Mouse (Mus musculus) midbrain, embryonic 12.5 days (tissue): ENCODE measurements around the gene Acvr1b. TPM values are rescaled to one million over a fixed set of nuclear protein-coding genes. Genes with fewer than 3 reads are reported as not detected.

Experiments used
- ATAC-seq: fragments of 200-750 bp; cut with Nextera tagmentation; 2 replicates; pipeline ENCODE4 v1.8.0; 2017; ENCODE audit warnings: low read depth, moderate TSS enrichment, moderate library complexity; ENCODE audit not compliant: low FRiP score
- H3K27ac ChIP-seq: fragments of 300-500 bp; sonication (generic); replicated peaks from 2 replicates; pipeline ENCODE4 v1.5.1; 2016; ENCODE audit warnings: mild to moderate bottlenecking
- H3K27me3 ChIP-seq: fragments of 300-500 bp; sonication (generic); 2 replicates; pipeline ENCODE4 v1.6.1; 2016; ENCODE audit warnings: mild to moderate bottlenecking
- H3K36me3 ChIP-seq: fragments of 300-500 bp; sonication (generic); 2 replicates; pipeline ENCODE4 v1.6.1; 2016
- H3K4me1 ChIP-seq: fragments of 300-500 bp; sonication (generic); 2 replicates; pipeline ENCODE4 v1.6.1; 2016
- H3K4me2 ChIP-seq: fragments of 300-500 bp; sonication (generic); replicated peaks from 2 replicates; pipeline ENCODE4 v1.6.1; 2016; ENCODE audit warnings: mild to moderate bottlenecking, moderate library complexity
- H3K4me3 ChIP-seq: fragments of 300-500 bp; sonication (generic); 2 replicates; pipeline ENCODE4 v1.5.1; 2016; ENCODE audit warnings: mild to moderate bottlenecking
- H3K9ac ChIP-seq: fragments of 300-500 bp; sonication (generic); replicated peaks from 2 replicates; pipeline ENCODE4 v1.6.1; 2016; ENCODE audit warnings: mild to moderate bottlenecking, moderate library complexity
- H3K9me3 ChIP-seq: fragments of 300-500 bp; sonication (generic); 2 replicates; pipeline ENCODE4 v1.6.1; 2016; ENCODE audit warnings: mild to moderate bottlenecking
- WGBS: fragments of 180-500 bp; shearing (Covaris S2); methylation state at CpG from one replicate; pipeline ENCODE4 v1.1.7; 2016; 5-methylcytosine and 5-hydroxymethylcytosine counted together
- polyA plus RNA-seq: library from polyadenylated mRNA; unstranded; fragments of >200 nt; fragmentation: Nextera tagmentation; extraction: Ambion mirVana; gene quantifications from 2 replicates; pipeline ENCODE4 v1.2.1, GENCODE M21; 2016

Acvr1b gene
- polyA plus RNA-seq, 1 experiment from 2014 or later: 14.8 TPM

DNA sequence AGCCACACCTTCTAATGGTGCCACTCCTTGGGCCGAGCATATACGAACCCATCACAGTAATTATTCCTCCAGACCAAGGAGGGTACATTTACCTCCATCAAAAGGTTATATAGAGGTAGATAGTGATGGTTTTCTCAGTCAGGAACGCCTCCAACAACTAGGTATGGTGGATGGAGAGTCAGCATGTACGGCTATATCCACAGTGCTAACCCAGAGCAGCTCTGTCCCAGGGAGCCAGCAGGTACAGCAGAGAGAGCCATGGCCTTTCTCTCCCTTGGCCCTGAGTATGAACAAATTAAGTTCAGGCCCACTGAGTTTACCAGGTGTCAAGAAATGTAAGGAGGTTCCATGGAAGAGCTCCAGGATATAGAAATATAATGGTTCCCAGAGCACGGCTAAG, 78.1 kb downstream of the Acvr1b start:
- H3K9ac ChIP-seq: no peak overlapping the region

GRCm38 (mm10) chr15:101252614-101253013, 78.7 kb downstream of the Acvr1b start:
- Histone ChIP-seq H3K9me3 (no peaks in the 10 kb centered on the region), H3K9ac (no peak overlapping the region), H3K36me3 (no peaks in the 10 kb centered on the region), H3K4me2 (no peak overlapping the region), H3K4me1 (peaks cover 12% of the 10 kb centered on the region), H3K27me3 (peaks cover 29% of the 10 kb centered on the region), H3K4me3 (no peak overlapping the region), H3K27ac (no peak overlapping the region)
- WGBS: 91% methylated on average over 6 of the region's 6 CpGs
- ATAC-seq: no peak

More for the DNA sequence above, 78.1 kb downstream of the Acvr1b start:
- Histone ChIP-seq H3K4me1 (peaks cover 14% of the 10 kb centered on the region), H3K9me3 (no peaks in the 10 kb centered on the region), H3K27me3 (peaks cover 33% of the 10 kb centered on the region), H3K36me3 (no peaks in the 10 kb centered on the region), H3K4me3 (no peak overlapping the region), H3K27ac (no peak overlapping the region), H3K4me2 (no peak overlapping the region)
- ATAC-seq: no peak
- 90% methylated on average over 5 of the region's 5 CpGs for WGBS

DNA sequence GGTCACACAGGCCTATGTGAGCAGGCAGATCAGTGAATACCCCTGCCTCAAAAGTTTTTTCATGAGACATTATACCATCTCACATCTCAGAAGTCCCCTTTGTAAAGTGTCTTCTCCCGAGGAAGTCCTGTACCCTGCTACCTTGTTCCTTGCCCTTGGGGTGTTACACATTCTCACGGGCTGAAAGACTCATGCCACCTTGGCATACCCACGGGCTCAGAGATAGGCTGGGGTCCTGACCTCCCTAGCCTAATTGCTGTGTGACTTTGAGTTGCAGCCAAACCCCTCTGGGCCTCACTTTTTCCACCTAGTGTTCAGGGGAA, 79.7 kb downstream of the Acvr1b start:
- Histone ChIP-seq H3K4me1 (peaks cover 12% of the 10 kb centered on the region), H3K27ac (no peak overlapping the region), H3K4me2 (peak overlapping the region; percentile 96), H3K9ac (peak overlapping the region; percentile 72), H3K9me3 (no peaks in the 10 kb centered on the region), H3K36me3 (no peaks in the 10 kb centered on the region), H3K27me3 (peaks cover 25% of the 10 kb centered on the region), H3K4me3 (peak overlapping the region; percentile 69)
- no peak for ATAC-seq
- WGBS: 37% methylated on average over 3 of the region's 3 CpGs

DNA sequence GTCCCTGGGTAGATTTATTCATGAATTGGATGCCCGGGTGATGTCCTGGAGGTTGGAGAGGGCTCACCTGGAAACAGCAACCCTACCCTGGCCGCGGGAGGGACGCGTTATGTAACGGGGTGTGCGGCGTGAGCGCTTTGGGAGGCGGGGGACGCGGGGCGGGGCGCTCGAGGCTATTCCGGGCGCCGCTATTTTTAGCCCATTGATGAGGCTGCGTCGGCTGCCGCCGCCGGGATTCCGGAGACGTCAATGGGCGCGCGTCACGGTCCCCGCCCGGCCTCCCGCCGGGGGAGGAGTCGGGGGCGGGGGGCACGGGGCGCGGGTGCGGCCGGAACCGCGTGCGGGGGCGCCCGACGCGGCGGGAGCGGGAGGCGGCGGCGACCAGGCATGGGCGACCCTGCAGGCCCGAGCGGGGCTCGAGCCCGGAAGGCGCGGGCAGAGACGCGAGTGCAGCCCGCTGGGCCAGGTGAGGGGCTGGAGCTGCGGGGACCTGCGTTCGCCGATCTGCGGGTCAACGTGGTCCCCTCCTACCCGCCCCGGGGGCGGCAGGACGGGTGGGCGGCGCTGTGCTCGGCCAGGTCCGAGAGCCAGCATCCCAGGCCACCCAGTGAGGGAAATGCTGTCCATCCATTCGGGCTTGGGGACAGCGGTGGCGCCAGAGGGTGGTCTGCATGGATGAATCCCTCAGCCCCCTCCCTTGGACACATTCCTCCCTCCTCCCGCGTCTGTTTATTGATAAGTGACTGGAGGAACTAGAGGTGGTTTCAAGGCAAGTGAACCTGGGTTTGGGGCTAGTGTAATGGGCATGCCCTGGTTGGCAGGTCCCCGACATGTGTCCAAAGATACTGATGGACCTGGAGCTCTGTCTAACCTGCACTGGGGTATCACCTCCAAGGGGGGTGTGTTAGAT, 80.3 kb downstream of the Acvr1b start, which contains the start of gene Nr4a1:
Nr4a1 (plus strand) TSS at position 384 of the 910 bp plus-strand sequence.
- Histone ChIP-seq H3K9ac (peak within 1 kb of the TSS; percentile 72), H3K4me3 (peak within 1 kb of the TSS; percentile 69), H3K4me1 (peaks cover 12% of the 10 kb centered on the region), H3K9me3 (no peaks in the 10 kb centered on the region), H3K27me3 (peaks cover 25% of the 10 kb centered on the region), H3K4me2 (peak within 1 kb of the TSS; percentile 96), H3K27ac (peak within 1 kb of the TSS; percentile 54), H3K36me3 (no peaks in the 10 kb centered on the region)
- ATAC-seq: peak; percentile 77
- 1% methylated on average over 46 of the region's 82 CpGs for WGBS

DNA sequence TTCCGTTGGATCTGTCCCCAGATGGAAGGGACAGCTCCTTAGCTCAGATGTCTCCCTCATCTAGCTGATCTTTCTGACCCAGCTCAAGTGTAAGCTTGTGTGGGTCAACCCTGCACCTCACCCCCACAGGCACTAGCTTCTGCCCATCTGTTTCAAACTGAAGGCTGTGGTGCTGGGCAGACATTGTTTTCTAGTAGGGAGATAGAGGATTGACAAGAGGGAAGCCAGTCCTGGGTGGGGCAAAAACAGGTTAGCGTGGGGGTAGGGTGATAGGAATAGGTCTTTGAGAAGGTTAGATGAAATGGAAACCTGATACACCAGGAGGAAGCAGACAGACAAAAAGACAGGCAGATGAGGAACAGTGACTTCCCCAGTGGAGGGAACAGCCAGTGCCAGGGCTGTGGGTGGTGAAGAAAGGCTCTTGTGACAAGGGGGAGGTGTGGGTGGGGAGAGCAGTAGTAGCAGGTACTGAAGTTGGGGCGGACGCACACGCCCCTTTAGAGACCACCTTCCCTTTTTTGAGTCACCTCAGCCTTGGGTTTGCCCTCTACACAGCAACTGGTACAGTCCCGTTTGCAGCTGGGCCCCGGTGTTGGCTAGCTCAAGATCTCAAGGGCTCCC, 82.1 kb downstream of the Acvr1b start:
- H3K4me1 ChIP-seq: peaks cover 12% of the 10 kb centered on the region
- no peak overlapping the region for H3K9ac ChIP-seq
- H3K36me3 ChIP-seq: no peaks in the 10 kb centered on the region
- H3K4me3 ChIP-seq: no peak overlapping the region
- H3K27ac ChIP-seq: no peak overlapping the region
- peaks cover 25% of the 10 kb centered on the region for H3K27me3 ChIP-seq
- no peaks in the 10 kb centered on the region for H3K9me3 ChIP-seq
- H3K4me2 ChIP-seq: no peak overlapping the region
- 93% methylated on average over 7 of the region's 7 CpGs for WGBS
- no peak for ATAC-seq

DNA sequence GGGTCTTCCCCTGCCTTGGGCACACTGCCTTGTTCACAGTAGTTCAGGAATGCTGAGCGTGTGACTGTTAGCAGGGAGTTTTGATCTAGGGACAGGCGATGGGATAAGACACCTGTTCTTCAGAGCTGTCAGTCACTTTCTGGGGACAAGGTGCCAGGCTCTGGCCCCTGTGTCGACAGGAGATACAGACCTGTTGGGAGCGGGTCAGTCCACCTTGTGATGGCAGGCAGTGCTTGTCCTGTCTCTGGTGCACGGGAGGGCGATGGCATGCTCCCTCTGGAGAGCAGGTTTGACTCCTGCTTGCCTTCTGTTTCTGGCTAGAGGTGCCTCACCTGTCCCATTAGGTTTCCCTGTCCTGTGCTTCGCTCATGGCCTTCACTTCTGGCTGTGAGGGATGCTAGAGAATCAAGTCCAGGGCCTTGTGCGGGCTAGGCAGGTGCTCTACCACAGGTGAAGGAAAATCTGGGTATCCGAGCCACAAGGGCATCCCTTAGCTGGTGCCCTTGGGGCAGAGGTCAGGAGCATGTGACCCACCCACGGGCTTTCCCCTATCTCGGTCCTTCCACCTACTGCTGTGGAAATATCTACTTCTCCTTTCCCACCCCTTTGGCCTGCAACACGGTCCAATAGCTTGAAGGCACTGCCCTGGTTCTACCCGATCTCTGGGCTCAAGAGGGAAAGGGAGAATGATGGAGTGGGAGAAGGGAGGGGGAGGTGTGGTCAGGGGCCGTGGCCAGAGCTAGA, 82.8 kb downstream of the Acvr1b start:
- peaks cover 25% of the 10 kb centered on the region for H3K27me3 ChIP-seq
- WGBS: 83% methylated on average over 14 of the region's 14 CpGs
- H3K4me1 ChIP-seq: peaks cover 12% of the 10 kb centered on the region
- no peak for ATAC-seq
- H3K36me3 ChIP-seq: no peaks in the 10 kb centered on the region
- no peak overlapping the region for H3K27ac ChIP-seq
- no peak overlapping the region for H3K4me3 ChIP-seq
- H3K4me2 ChIP-seq: no peak overlapping the region
- H3K9ac ChIP-seq: no peak overlapping the region
- H3K9me3 ChIP-seq: no peaks in the 10 kb centered on the region

DNA sequence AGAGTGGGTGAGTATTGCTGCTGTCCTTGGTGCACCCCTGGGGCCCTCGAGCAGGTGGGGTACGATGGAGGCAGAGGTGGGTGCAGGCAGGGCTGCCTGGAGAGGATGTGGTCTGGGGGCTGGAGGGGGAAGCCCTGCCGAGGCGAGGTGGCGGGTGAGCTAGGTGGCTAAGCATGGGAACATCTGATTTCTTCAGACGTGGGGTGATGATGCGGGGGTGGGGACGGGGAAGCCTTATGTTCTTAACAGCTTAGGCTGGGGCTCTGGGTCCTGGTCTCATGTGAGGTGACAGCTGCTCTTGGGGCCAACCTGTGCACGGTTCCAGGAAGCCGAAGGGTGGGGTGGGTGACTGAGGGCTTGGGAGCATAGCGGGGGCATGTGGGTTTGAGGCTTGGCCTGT, 84.6 kb downstream of the Acvr1b start:
- Histone ChIP-seq H3K4me3 (no peak overlapping the region), H3K9me3 (no peaks in the 10 kb centered on the region), H3K9ac (no peak overlapping the region), H3K27me3 (peaks cover 9% of the 10 kb centered on the region), H3K4me2 (no peak overlapping the region), H3K27ac (no peak overlapping the region), H3K36me3 (no peaks in the 10 kb centered on the region), H3K4me1 (peaks cover 12% of the 10 kb centered on the region)
- WGBS: 89% methylated on average over 11 of the region's 11 CpGs
- no peak for ATAC-seq

DNA sequence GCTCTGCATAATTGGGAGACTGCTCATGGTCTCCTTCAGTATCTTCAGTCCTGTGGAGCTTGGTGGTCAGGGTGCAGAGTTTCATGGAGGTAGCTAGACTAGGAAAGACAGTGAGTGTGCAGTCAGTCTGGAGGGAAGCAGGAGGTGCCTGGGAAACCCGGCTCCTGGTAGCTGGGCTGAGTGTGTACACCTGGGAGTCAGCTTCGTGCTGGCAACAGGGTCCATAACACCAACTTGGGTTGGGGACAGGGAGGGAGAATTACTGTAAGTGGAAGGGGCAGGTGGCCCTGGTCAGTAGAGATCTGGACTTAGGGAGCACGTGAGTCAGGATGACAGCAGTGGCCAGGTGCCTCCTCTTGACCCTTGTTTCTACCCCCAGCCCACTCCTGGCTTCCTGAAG, 86.1 kb downstream of the Acvr1b start:
- 84% methylated on average over 3 of the region's 3 CpGs for WGBS
- peaks cover under 1% of the 10 kb centered on the region; the same call in 1 of the 2 replicates for H3K4me1 ChIP-seq

GRCm38 (mm10) chr15:101260387-101260786, 86.5 kb downstream of the Acvr1b start:
- no peak overlapping the region for H3K9ac ChIP-seq
- no peak overlapping the region for H3K27ac ChIP-seq
- H3K27me3 ChIP-seq: peaks cover 9% of the 10 kb centered on the region
- WGBS: 64% methylated on average over 10 of the region's 10 CpGs
- no peaks in the 10 kb centered on the region for H3K36me3 ChIP-seq
- no peaks in the 10 kb centered on the region for H3K9me3 ChIP-seq
- H3K4me3 ChIP-seq: no peak overlapping the region
- H3K4me2 ChIP-seq: no peak overlapping the region
- H3K4me1 ChIP-seq: no peaks in the 10 kb centered on the region
- ATAC-seq: no peak

More for the DNA sequence above, 86.1 kb downstream of the Acvr1b start:
- H3K36me3 ChIP-seq: no peaks in the 10 kb centered on the region
- H3K27me3 ChIP-seq: peaks cover 5% of the 10 kb centered on the region
- H3K4me2 ChIP-seq: no peak overlapping the region
- ATAC-seq: no peak
- no peaks in the 10 kb centered on the region for H3K9me3 ChIP-seq
- no peak overlapping the region for H3K4me3 ChIP-seq
- H3K27ac ChIP-seq: no peak overlapping the region
- no peak overlapping the region for H3K9ac ChIP-seq

- ATAC-seq: no peak
- Histone ChIP-seq H3K4me1 (peaks cover 3% of the 10 kb centered on the region), H3K4me2 (no peak overlapping the region), H3K27me3 (peaks cover 16% of the 10 kb centered on the region), H3K9ac (no peak overlapping the region), H3K4me3 (no peak overlapping the region), H3K9me3 (no peaks in the 10 kb centered on the region), H3K27ac (no peak overlapping the region), H3K36me3 (no peaks in the 10 kb centered on the region)
- WGBS: 71% methylated on average over 13 of the region's 13 CpGs
Measured at GRCm38 (mm10) chr15:101260874-101261622, 87.2 kb downstream of the Acvr1b start.

DNA sequence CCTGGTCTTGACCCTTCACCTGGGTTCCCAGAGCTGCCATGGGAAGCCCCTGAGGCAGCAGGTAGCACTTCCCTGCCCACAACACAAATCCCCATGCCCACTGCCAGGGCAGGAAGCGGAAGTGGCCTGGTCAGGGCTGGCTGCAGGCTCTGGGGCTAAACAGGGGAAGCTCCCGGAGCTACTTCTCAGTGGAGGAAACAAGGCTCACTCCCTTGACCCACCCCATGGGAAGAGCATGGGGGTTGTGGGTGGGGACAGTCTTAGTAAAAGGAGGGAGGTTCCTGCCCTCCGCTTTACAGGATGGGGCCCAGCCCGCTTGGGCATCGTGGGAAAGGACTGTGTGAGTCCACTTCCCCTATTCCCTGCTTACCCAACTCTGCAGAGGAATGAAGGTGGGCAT, 88.6 kb downstream of the Acvr1b start:
- Histone ChIP-seq H3K4me2 (no peak overlapping the region), H3K9me3 (no peaks in the 10 kb centered on the region), H3K27ac (no peak overlapping the region), H3K36me3 (no peaks in the 10 kb centered on the region), H3K9ac (no peak overlapping the region), H3K4me3 (no peak overlapping the region), H3K27me3 (peaks cover 30% of the 10 kb centered on the region), H3K4me1 (peaks cover 13% of the 10 kb centered on the region)
- WGBS: 69% methylated on average over 5 of the region's 5 CpGs
- ATAC-seq: no peak
